Comparison of ENCODE assay signal across 16 mouse cellular contexts in genomic region chr15:87958866-87959265, GRCm38 (mm10).
"Had no signal": no experiment of that assay in that cellular context is flagged by ENCODE, and none has a peak within 500 bp of the region (broad histone marks: within the 10 kb centered on the region; RNA-seq: fewer than 3 reads in every experiment).

No protein-coding gene starts in this region.

- H3K4me2 ChIP-seq: neural tube, embryonic 13.5 days; neural tube, embryonic 15.5 days; stomach, embryonic 15.5 days had no signal

- H3K27ac ChIP-seq: neural tube, embryonic 13.5 days; neural tube, embryonic 15.5 days; stomach, embryonic 15.5 days; stomach, postnatal 0 days had no signal

- DNase-seq: retina, postnatal 1 day; right cerebral cortex, adult 18-20 months; right cerebral cortex, postnatal 14 days; right cerebral cortex, postnatal 25 days; right cerebral cortex, postnatal 4 days; spleen, adult 18-20 months; thymus, adult 18-20 months; thymus, adult 2 months; thymus, postnatal 14 days; thymus, postnatal 25 days; thymus, postnatal 36 days; thymus, postnatal 4 days had no signal

- H3K9ac ChIP-seq: neural tube, embryonic 13.5 days; neural tube, embryonic 15.5 days; stomach, embryonic 15.5 days had no signal

- H3K27me3 ChIP-seq: neural tube, embryonic 13.5 days; neural tube, embryonic 15.5 days; stomach, embryonic 15.5 days had no signal

- H3K9me3 ChIP-seq: neural tube, embryonic 13.5 days; neural tube, embryonic 15.5 days; stomach, embryonic 15.5 days had no signal

- H3K4me3 ChIP-seq: neural tube, embryonic 13.5 days; neural tube, embryonic 15.5 days; stomach, embryonic 15.5 days had no signal

- H3K4me1 ChIP-seq: neural tube, embryonic 13.5 days; neural tube, embryonic 15.5 days had no signal

- H3K36me3 ChIP-seq: neural tube, embryonic 13.5 days; neural tube, embryonic 15.5 days; stomach, embryonic 15.5 days had no signal
